In genomic region chr12:99097618-99098066, GRCm38 (mm10) we compare ENCODE assay signal across 9 mouse cellular contexts.
DNase-seq lines count a peak whose midpoint lies in the region; ATAC-seq and TF ChIP-seq lines count a peak whose summit lies in the region.
"Had no signal": no experiment of that assay in that cellular context is flagged by ENCODE, and none has a peak within 500 bp of the region (broad histone marks: within the 10 kb centered on the region; RNA-seq: fewer than 3 reads in every experiment).

No protein-coding gene starts in this region.

- no peaks in the 10 kb centered on the region for H3K9me3 ChIP-seq in kidney, postnatal 0 days (replicated peaks; ENCODE audit: low read length)
- H3K9me3 ChIP-seq in lung, embryonic 15.5 days: no peaks in the 10 kb centered on the region

- peak; percentile 23 for DNase-seq in gastrocnemius, postnatal 25 days
- no peak for DNase-seq in gastrocnemius, adult 8-10 months (ENCODE audit: low spot score in 2 of 2)
- DNase-seq in heart, adult 8-10 months (ENCODE audit: low spot score): peak; percentile 68
- DNase-seq in kidney, postnatal 0 days (ENCODE audit: low spot score): peak; percentile 32
- DNase-seq in thymus, postnatal 25 days: no peak
- DNase-seq in right cerebral cortex, postnatal 4 days: no peak
- DNase-seq in spleen, postnatal 10 days (ENCODE audit: low spot score in 2 of 2): no peak

- H3K4me3 ChIP-seq in kidney, postnatal 0 days (replicated peaks; ENCODE audit: low read depth, low read length): no peak overlapping the region
- H3K4me3 ChIP-seq in lung, embryonic 15.5 days: no peak overlapping the region

- TF ChIP-seq CTCF in kidney, postnatal 0 days (IDR thresholded peaks at IDR 0.05; ENCODE audit: low read depth): no peak

- H3K9ac ChIP-seq in kidney, postnatal 0 days (ENCODE audit: low read depth, low read length): no peak overlapping the region
- no peak overlapping the region for H3K9ac ChIP-seq in lung, embryonic 15.5 days

- no peaks in the 10 kb centered on the region for H3K27me3 ChIP-seq in kidney, postnatal 0 days (ENCODE audit: insufficient read depth, low read length)
- H3K27me3 ChIP-seq in lung, embryonic 15.5 days: no peaks in the 10 kb centered on the region
- H3K27me3 ChIP-seq: CH12.LX had no signal

- H3K36me3 ChIP-seq in kidney, postnatal 0 days (ENCODE audit: insufficient read depth, low read length): no peaks in the 10 kb centered on the region
- H3K36me3 ChIP-seq in lung, embryonic 15.5 days: no peaks in the 10 kb centered on the region

- peak overlapping the region; percentile 26; the same call in 1 of the 2 replicates for H3K27ac ChIP-seq in kidney, postnatal 0 days
- peak overlapping the region; percentile 58 for H3K27ac ChIP-seq in lung, embryonic 15.5 days

- ATAC-seq in kidney, postnatal 0 days (replicated peaks; ENCODE audit: low FRiP score, low read depth): no peak
- peak; percentile 57; the same call in 1 of the 2 replicates for ATAC-seq in lung, embryonic 15.5 days (ENCODE audit: borderline replicate concordance, extremely low read depth, low FRiP score, low TSS enrichment)

- H3K4me2 ChIP-seq in kidney, postnatal 0 days (ENCODE audit: low read length): no peak overlapping the region
- H3K4me2 ChIP-seq in lung, embryonic 15.5 days: no peak overlapping the region

- WGBS in kidney, postnatal 0 days: 78% methylated on average over 17 of the region's 17 CpGs
- WGBS in lung, embryonic 15.5 days: 65% methylated on average over 17 of the region's 17 CpGs

- H3K4me1 ChIP-seq in kidney, postnatal 0 days (replicated peaks; ENCODE audit: insufficient read depth, low read length): no peaks in the 10 kb centered on the region
- no peaks in the 10 kb centered on the region for H3K4me1 ChIP-seq in lung, embryonic 15.5 days

Comparison
In these comparisons a context has a peak if more than half of its experiments do, and no peak if none do; other contexts are left out.
1. DNase-seq: peak in gastrocnemius, postnatal 25 days (single experiment), heart, adult 8-10 months (single experiment) and kidney, postnatal 0 days (single experiment); none in gastrocnemius, adult 8-10 months (0 of 2), thymus, postnatal 25 days (single experiment), right cerebral cortex, postnatal 4 days (single experiment) and spleen, postnatal 10 days (0 of 2).